In genomic region chr7:133032589-133033203, GRCm38 (mm10) we compare ENCODE assay signal across 8 mouse cellular contexts.
DNase-seq lines count a peak whose midpoint lies in the region; ATAC-seq and TF ChIP-seq lines count a peak whose summit lies in the region.

No protein-coding gene starts in this region.

- H3K27me3 ChIP-seq in E14TG2a.4 (ENCODE audit: insufficient read depth, low read length) = no peaks in the 10 kb centered on the region
- no peaks in the 10 kb centered on the region for H3K27me3 ChIP-seq in kidney, embryonic 14.5 days (ENCODE audit: control insufficient read depth, insufficient read depth, low read length)
- H3K27me3 ChIP-seq in liver, embryonic 11.5 days (replicated peaks; ENCODE audit: control insufficient read depth, insufficient read depth, low read length) = no peaks in the 10 kb centered on the region

- no peak overlapping the region for H3K4me3 ChIP-seq in E14TG2a.4 (replicated peaks; ENCODE audit: low read length)
- H3K4me3 ChIP-seq in kidney, embryonic 14.5 days (ENCODE audit: low read length) = no peak overlapping the region
- H3K4me3 ChIP-seq in liver, embryonic 11.5 days (ENCODE audit: low read depth, low read length) = no peak overlapping the region

- peaks cover 99% of the 10 kb centered on the region for H3K4me1 ChIP-seq in E14TG2a.4 (replicated peaks; ENCODE audit: low read depth, low read length)
- peaks cover 40% of the 10 kb centered on the region for H3K4me1 ChIP-seq in kidney, embryonic 14.5 days (ENCODE audit: control insufficient read depth, insufficient read depth, low read length)
- peaks cover 24% of the 10 kb centered on the region for H3K4me1 ChIP-seq in liver, embryonic 11.5 days (replicated peaks; ENCODE audit: control insufficient read depth, insufficient read depth, low read length)

- H3K4me2 ChIP-seq in kidney, embryonic 14.5 days (replicated peaks; ENCODE audit: low read depth, low read length) = no peak overlapping the region
- H3K4me2 ChIP-seq in liver, embryonic 11.5 days = no peak overlapping the region

- no peak overlapping the region for H3K9ac ChIP-seq in kidney, embryonic 14.5 days (ENCODE audit: low read depth, low read length)
- no peak overlapping the region for H3K9ac ChIP-seq in liver, embryonic 11.5 days (ENCODE audit: low read depth, low read length)

- peaks cover 95% of the 10 kb centered on the region for H3K36me3 ChIP-seq in E14TG2a.4 (ENCODE audit: insufficient read depth, low read length)
- peaks cover 7% of the 10 kb centered on the region; the same call in 1 of the 2 replicates for H3K36me3 ChIP-seq in kidney, embryonic 14.5 days (ENCODE audit: control insufficient read depth, insufficient read depth, low read length)
- 0 out of 2 replicates have a peak, but pooled peaks cover 3% of the 10 kb centered on the region for H3K36me3 ChIP-seq in liver, embryonic 11.5 days (ENCODE audit: control insufficient read depth, insufficient read depth, low read length)

- ATAC-seq in kidney, embryonic 14.5 days (ENCODE audit: low FRiP score, low TSS enrichment) = peak; percentile 33; the same call in 1 of the 2 replicates
- peak; percentile 51 for ATAC-seq in liver, embryonic 11.5 days (replicated peaks; ENCODE audit: low FRiP score)

- no peaks in the 10 kb centered on the region for H3K9me3 ChIP-seq in E14TG2a.4 (ENCODE audit: low read length)
- no peaks in the 10 kb centered on the region for H3K9me3 ChIP-seq in kidney, embryonic 14.5 days (ENCODE audit: control insufficient read depth, low read length)
- H3K9me3 ChIP-seq in liver, embryonic 11.5 days (ENCODE audit: control insufficient read depth, low read length) = no peaks in the 10 kb centered on the region

- peak; percentile 75 for TF ChIP-seq CTCF in E14TG2a.4 (conservative IDR thresholded peaks at IDR 0.05; ENCODE audit: low read length)

- peak; percentile 70 for DNase-seq in adrenal gland, adult 2 months
- peak; percentile 81 for DNase-seq in embryo, embryonic 11 days
- peak; percentile 63 for DNase-seq in heart, adult 8-10 months (ENCODE audit: low spot score)
- no peak for DNase-seq in liver, embryonic 11.5 days (ENCODE audit: low spot score)
- peak; percentile 53 for DNase-seq in neural tube, embryonic 10.5 days (ENCODE audit: extremely low spot score, low spot score)
- no peak for DNase-seq in yolk sac, embryonic 10.5 days (ENCODE audit: low spot score)

- H3K27ac ChIP-seq in kidney, embryonic 14.5 days (ENCODE audit: low read depth, low read length) = no peak overlapping the region; the same call in 1 of the 2 replicates
- no peak overlapping the region for H3K27ac ChIP-seq in liver, embryonic 11.5 days (ENCODE audit: low read depth, low read length)

- 55% methylated on average over 9 of the region's 9 CpGs for WGBS in kidney, embryonic 14.5 days
- 66% methylated on average over 9 of the region's 9 CpGs for WGBS in liver, embryonic 11.5 days

Comparison
In these comparisons a context has a peak if more than half of its experiments do, and no peak if none do; other contexts are left out.
1. DNase-seq: peak in adrenal gland, adult 2 months (single experiment), embryo, embryonic 11 days (single experiment), heart, adult 8-10 months (single experiment) and neural tube, embryonic 10.5 days (single experiment); none in liver, embryonic 11.5 days (single experiment) and yolk sac, embryonic 10.5 days (single experiment).